Mouse (Mus musculus) forebrain, embryonic 13.5 days (tissue): ENCODE data around the gene Dop1b. TPM values are rescaled to one million over a fixed set of nuclear protein-coding genes. Genes with fewer than 3 reads are reported as not detected.

Experiments used
- ATAC-seq: fragments of 200-750 bp; cut with Nextera tagmentation; 2 replicates; pipeline ENCODE4 v1.8.0; 2017
- H3K27ac ChIP-seq: fragments of 300-500 bp; sonication (generic); 2 replicates; pipeline ENCODE4 v1.5.1; 2015; ENCODE audit warnings: inconsistent platforms, mild to moderate bottlenecking, moderate library complexity
- H3K27me3 ChIP-seq: fragments of 300-500 bp; sonication (generic); 2 replicates; pipeline ENCODE4 v1.6.1; 2015; ENCODE audit warnings: mild to moderate bottlenecking, inconsistent platforms
- H3K36me3 ChIP-seq: fragments of 300-500 bp; sonication (generic); 2 replicates; pipeline ENCODE4 v1.6.1; 2015; ENCODE audit warnings: mild to moderate bottlenecking, inconsistent platforms; ENCODE audit not compliant: poor library complexity, severe bottlenecking
- H3K4me1 ChIP-seq: fragments of 300-500 bp; sonication (generic); 2 replicates; pipeline ENCODE4 v1.6.1; 2015; ENCODE audit warnings: inconsistent platforms
- H3K4me2 ChIP-seq: fragments of 300-500 bp; sonication (generic); 2 replicates; pipeline ENCODE4 v1.6.1; 2015; ENCODE audit warnings: inconsistent platforms, mild to moderate bottlenecking, moderate library complexity
- H3K4me3 ChIP-seq: fragments of 300-500 bp; sonication (generic); 2 replicates; pipeline ENCODE4 v1.5.1; 2015; ENCODE audit warnings: mild to moderate bottlenecking, inconsistent platforms
- H3K9ac ChIP-seq: fragments of 300-500 bp; sonication (generic); 2 replicates; pipeline ENCODE4 v1.6.1; 2015; ENCODE audit warnings: mild to moderate bottlenecking, inconsistent platforms
- H3K9me3 ChIP-seq: fragments of 300-500 bp; sonication (generic); replicated peaks from 2 replicates; pipeline ENCODE4 v1.6.1; 2016; ENCODE audit warnings: inconsistent platforms
- WGBS: fragments of 180-500 bp; shearing (Covaris S2); methylation state at CpG from one replicate; pipeline ENCODE4 v1.1.7; 2015; 5-methylcytosine and 5-hydroxymethylcytosine counted together
- polyA plus RNA-seq: library from polyadenylated mRNA; unstranded; fragments of >200 nt; fragmentation: Nextera tagmentation; extraction: Ambion mirVana; gene quantifications from 2 replicates; pipeline ENCODE4 v1.2.1, GENCODE M21; 2015

Dop1b gene
- polyA plus RNA-seq, 1 experiment from 2014 or later, result 17.1 TPM

DNA sequence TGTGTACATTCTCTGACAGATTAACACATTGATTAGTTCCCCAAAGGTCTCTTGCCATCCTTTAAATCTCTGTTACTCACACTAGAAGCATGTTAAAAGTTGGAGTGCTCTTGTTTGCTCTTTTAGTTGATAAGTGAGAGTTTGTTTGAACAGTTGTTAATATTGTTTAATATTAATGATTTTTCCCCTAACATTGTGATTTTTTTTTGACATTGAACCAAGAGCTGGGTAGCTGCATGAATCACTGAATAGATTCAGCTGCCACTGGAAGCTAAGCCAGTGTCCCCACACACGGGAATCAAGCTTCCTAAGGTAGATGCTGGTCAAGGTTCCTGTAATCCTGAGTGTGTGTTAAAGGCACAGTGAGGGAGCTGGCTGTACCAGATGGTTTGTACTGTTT is 31.2 kb downstream of the Dop1b start:
- no peaks in the 10 kb centered on the region for H3K9me3 ChIP-seq
- H3K4me2 ChIP-seq, result no peak overlapping the region
- WGBS, result 67% methylated on average over 1 of the region's 1 CpGs
- H3K27ac ChIP-seq, result no peak overlapping the region
- no peaks in the 10 kb centered on the region for H3K4me1 ChIP-seq
- H3K4me3 ChIP-seq, result no peak overlapping the region
- ATAC-seq, result no peak
- H3K27me3 ChIP-seq, result no peaks in the 10 kb centered on the region
- H3K9ac ChIP-seq, result no peak overlapping the region
- peaks cover 12% of the 10 kb centered on the region for H3K36me3 ChIP-seq

DNA sequence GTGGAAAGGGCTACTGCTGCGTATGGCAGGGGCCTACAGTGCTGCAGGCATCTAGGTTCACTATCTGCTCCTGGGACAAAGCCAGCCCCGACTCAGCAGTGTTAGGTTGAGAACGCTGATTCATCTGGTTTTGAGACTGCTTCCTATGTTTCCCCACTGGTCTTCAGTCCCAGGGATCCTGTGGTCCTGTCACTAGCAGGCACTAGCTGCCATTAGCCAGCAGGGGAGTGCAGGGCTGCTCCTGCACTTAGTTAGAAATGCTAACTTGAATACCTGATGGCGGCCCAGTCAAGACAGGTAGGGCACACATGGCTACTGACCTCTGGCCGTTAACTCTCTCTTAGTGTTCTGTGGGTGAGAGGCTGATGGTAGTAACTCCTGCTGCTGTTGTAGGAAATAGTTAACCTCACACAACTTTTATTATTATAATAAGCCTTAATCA is 32.4 kb downstream of the Dop1b start:
- no peak overlapping the region for H3K27ac ChIP-seq
- no peak overlapping the region for H3K4me3 ChIP-seq
- 69% methylated on average over 5 of the region's 5 CpGs for WGBS
- no peaks in the 10 kb centered on the region for H3K27me3 ChIP-seq
- H3K9me3 ChIP-seq, result no peaks in the 10 kb centered on the region
- peaks cover 12% of the 10 kb centered on the region for H3K36me3 ChIP-seq
- no peak overlapping the region for H3K4me2 ChIP-seq
- ATAC-seq, result no peak
- H3K9ac ChIP-seq, result no peak overlapping the region
- no peaks in the 10 kb centered on the region for H3K4me1 ChIP-seq

DNA sequence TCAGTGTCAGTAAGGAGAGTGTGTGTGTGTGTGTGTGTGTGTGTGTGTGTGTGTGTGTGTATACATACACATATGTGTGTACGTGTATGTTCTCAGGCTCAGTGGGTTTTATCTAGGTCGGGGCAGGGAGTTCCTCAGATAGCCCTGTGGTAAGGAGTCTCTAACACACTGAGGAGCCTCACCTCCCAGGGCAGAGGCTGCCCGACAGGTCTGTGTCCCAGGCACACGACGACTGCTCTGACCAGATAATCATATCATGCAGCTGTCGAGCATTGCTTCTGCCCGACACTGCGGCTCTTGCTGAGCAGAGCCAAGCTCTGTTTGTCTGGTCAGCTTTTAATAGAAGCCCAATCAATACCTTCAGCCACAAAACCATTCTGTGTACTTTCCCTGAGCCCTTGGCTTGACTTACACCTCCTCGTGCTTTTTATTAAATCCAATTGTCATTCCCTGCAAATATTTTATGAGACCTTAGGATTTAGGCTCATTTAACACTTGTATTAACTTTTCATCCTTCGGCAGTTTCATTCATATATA is 33.2 kb downstream of the Dop1b start:
- WGBS, result 86% methylated on average over 10 of the region's 10 CpGs
- H3K4me2 ChIP-seq, result no peak overlapping the region
- H3K27ac ChIP-seq, result no peak overlapping the region
- no peaks in the 10 kb centered on the region for H3K27me3 ChIP-seq
- no peaks in the 10 kb centered on the region for H3K9me3 ChIP-seq
- H3K36me3 ChIP-seq, result peaks cover 4% of the 10 kb centered on the region
- H3K4me1 ChIP-seq, result no peaks in the 10 kb centered on the region
- H3K4me3 ChIP-seq, result no peak overlapping the region
- H3K9ac ChIP-seq, result no peak overlapping the region
- ATAC-seq, result no peak

DNA sequence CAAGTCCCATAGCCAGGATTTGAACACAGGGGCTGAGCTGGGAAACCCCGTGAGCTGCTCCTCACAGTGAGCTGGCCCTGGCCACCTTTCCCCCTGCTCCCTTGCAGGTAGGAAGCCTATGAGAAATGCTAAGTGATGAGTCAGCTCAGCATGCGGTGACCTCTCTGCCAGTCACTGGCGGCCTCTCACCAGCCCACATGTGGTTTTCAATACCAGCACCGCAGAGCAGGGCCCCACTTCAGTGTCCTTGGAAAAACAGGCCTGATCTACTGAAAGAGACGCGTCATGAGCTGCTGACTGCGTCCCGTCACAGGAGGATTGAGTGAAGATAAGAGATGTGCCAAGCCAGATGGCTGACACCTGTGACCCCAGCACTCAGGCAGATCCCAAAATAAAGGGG is 34.7 kb downstream of the Dop1b start:
- ATAC-seq, result no peak
- no peak overlapping the region for H3K4me2 ChIP-seq
- H3K9ac ChIP-seq, result no peak overlapping the region
- no peaks in the 10 kb centered on the region for H3K9me3 ChIP-seq
- H3K36me3 ChIP-seq, result no peaks in the 10 kb centered on the region; the same call in 1 of the 2 replicates
- H3K4me1 ChIP-seq, result no peaks in the 10 kb centered on the region
- WGBS, result 87% methylated on average over 8 of the region's 8 CpGs
- H3K27ac ChIP-seq, result no peak overlapping the region
- no peaks in the 10 kb centered on the region for H3K27me3 ChIP-seq
- no peak overlapping the region for H3K4me3 ChIP-seq

DNA sequence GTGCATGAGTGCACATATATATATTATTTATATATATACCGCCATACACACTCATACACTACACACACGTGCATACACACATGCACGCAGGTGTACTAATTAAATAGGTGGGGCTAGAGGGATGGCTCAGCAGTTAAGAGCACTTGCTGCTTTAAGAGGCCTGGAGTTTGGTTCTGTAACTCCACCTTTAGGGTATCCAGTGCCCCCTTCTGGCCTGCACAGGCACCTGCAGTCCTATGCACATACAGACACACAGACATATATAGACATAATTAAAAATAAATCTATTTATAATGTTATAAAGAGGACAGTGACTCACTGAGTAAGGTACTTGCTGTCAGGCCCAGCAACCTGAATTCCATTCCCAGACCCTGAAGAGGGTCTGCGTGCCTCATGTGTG is 35.3 kb downstream of the Dop1b start:
- Histone ChIP-seq H3K4me2 (no peak overlapping the region), H3K36me3 (peaks cover 3% of the 10 kb centered on the region; the same call in 1 of the 2 replicates), H3K9ac (no peak overlapping the region), H3K9me3 (no peaks in the 10 kb centered on the region), H3K4me1 (no peaks in the 10 kb centered on the region), H3K4me3 (no peak overlapping the region), H3K27me3 (no peaks in the 10 kb centered on the region), H3K27ac (no peak overlapping the region)
- WGBS, result over 99% methylated on average over 4 of the region's 4 CpGs
- ATAC-seq, result no peak

DNA sequence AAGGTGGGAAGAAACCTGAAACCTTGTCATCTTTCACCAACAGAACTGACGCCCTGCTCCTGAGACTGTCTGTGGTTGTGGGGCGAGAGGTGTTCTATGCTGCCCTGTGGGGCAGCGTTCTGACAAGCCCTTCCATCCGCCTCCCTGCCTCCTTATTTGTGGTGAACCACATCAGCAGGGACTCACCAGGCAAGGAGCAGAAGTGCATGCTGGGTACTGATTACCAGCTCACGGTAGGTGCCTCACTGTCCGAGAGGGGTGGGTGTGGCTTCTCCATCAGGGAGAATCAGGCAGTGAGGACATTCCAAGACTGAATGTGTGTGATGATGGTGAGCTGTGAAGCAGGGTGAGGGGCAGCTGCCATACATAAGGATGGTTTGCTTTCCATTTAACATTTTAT is 35.7 kb downstream of the Dop1b start:
- H3K4me1 ChIP-seq, result no peaks in the 10 kb centered on the region
- no peak overlapping the region for H3K9ac ChIP-seq
- H3K4me3 ChIP-seq, result no peak overlapping the region
- H3K27me3 ChIP-seq, result no peaks in the 10 kb centered on the region
- WGBS, result 78% methylated on average over 6 of the region's 6 CpGs
- no peak overlapping the region for H3K27ac ChIP-seq
- peaks cover 3% of the 10 kb centered on the region; the same call in 1 of the 2 replicates for H3K36me3 ChIP-seq
- no peaks in the 10 kb centered on the region for H3K9me3 ChIP-seq
- no peak overlapping the region for H3K4me2 ChIP-seq
- no peak for ATAC-seq

DNA sequence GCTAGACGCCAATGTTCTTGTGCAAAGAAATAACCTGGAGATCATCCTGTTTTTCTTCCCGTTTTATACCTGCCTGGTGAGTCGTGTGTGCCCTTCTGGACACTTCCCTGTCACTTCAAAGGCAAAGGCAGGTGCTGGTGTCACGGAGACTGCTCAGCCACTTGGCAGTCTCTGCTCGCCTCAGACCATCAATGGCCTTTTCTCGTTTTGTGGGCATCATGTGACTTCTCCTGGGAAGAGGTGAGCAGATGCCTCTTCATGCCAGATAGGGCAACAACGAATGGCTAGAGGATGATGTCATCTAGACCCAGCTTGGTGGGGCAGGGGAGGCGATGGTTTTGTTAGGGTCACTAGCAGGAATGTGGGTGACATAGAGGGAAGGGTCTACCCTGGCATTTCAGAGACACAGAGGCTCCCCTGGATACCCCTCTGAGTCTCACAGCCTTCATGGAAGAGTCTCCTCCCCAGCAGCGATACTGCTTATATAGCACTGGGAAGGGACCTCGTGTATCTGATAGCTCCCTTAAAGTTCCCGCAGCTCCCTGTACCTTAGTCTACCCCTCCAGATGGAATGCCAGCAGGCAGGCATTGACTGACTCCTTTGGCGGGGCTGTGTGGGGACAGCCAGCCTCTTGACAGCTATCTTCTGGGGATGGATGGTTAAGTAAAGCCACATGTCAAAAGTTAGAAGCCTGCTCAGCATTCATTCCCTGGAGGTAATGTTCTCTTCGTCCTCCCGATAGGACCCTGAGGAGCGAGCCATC is 37.6 kb downstream of the Dop1b start:
- 83% methylated on average over 15 of the region's 15 CpGs for WGBS
- Histone ChIP-seq H3K27me3 (no peaks in the 10 kb centered on the region), H3K9me3 (no peaks in the 10 kb centered on the region), H3K4me3 (no peak overlapping the region), H3K9ac (no peak overlapping the region), H3K4me1 (no peaks in the 10 kb centered on the region), H3K27ac (no peak overlapping the region), H3K4me2 (no peak overlapping the region), H3K36me3 (peaks cover 18% of the 10 kb centered on the region)
- ATAC-seq, result no peak

DNA sequence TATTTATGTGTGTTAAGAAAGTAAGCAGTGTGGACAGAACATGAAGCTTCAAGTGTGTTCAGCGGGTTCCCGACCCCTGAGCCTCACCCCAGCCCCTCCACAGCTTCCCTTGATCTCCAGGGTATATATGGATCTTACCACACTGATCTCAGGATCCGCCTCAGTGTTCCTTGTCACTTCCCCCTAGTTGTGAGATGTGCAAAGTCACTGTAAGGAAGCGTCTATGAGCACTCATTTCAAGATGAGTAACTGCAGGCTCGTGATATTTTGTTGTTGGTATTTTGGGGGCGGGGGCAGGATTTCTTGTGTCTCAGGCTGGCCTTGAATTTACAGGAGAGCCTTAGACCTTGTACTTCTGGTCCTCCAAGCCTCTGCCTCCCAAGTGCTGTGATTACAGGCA is 38.8 kb downstream of the Dop1b start:
- Histone ChIP-seq H3K4me1 (no peaks in the 10 kb centered on the region), H3K9ac (no peak overlapping the region), H3K27ac (no peak overlapping the region), H3K27me3 (no peaks in the 10 kb centered on the region), H3K4me3 (no peak overlapping the region), H3K4me2 (no peak overlapping the region), H3K9me3 (no peaks in the 10 kb centered on the region), H3K36me3 (peaks cover 27% of the 10 kb centered on the region)
- ATAC-seq, result no peak
- 87% methylated on average over 6 of the region's 6 CpGs for WGBS

DNA sequence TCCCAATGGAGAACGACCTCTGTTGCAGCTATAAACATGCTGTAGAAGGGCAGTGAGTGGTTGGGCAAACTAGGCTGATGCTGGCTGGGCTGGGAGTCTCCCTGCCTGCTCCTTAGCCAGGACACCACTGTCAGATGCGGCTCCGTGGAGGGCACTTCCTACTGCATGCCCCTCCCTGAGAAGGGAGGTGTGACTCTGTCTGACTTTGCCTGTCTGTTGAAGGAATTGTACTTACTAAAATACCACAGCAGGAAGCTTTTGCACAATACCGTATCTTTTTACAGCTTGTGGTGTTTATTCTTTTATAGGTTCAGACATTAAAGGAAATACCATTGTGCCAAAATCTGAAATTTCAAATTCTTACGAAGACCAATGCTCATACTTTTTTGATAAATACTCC is 40.1 kb downstream of the Dop1b start:
- no peaks in the 10 kb centered on the region for H3K9me3 ChIP-seq
- H3K4me1 ChIP-seq, result no peaks in the 10 kb centered on the region
- no peaks in the 10 kb centered on the region for H3K27me3 ChIP-seq
- no peak for ATAC-seq
- no peak overlapping the region for H3K9ac ChIP-seq
- H3K27ac ChIP-seq, result no peak overlapping the region
- H3K4me2 ChIP-seq, result no peak overlapping the region
- WGBS, result 69% methylated on average over 5 of the region's 5 CpGs
- peaks cover 34% of the 10 kb centered on the region for H3K36me3 ChIP-seq
- no peak overlapping the region for H3K4me3 ChIP-seq

DNA sequence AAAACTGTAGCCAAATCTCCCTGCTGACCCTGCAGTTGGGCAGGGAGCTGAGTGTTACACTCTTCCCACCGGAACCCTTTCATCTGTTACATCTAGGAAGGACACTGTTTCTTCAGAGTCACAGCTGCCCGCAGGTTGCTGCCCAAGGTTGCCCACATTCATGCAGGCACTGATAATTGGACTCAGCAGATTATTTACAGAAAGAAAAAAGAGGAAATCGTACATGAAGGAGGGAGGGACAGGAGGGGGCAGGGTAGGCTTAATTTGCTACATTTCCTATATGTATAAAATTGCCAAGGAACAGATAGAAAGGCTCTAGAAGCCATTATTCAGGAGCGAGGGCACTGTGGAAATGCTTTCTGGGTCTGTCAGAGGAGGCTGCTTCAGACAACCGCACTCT is 44.9 kb downstream of the Dop1b start:
- H3K27me3 ChIP-seq, result no peaks in the 10 kb centered on the region
- ATAC-seq, result no peak
- H3K4me3 ChIP-seq, result no peak overlapping the region
- no peak overlapping the region for H3K9ac ChIP-seq
- 90% methylated on average over 5 of the region's 5 CpGs for WGBS
- H3K4me2 ChIP-seq, result no peak overlapping the region
- H3K9me3 ChIP-seq, result no peaks in the 10 kb centered on the region
- no peaks in the 10 kb centered on the region for H3K4me1 ChIP-seq
- H3K27ac ChIP-seq, result no peak overlapping the region
- peaks cover 72% of the 10 kb centered on the region for H3K36me3 ChIP-seq

DNA sequence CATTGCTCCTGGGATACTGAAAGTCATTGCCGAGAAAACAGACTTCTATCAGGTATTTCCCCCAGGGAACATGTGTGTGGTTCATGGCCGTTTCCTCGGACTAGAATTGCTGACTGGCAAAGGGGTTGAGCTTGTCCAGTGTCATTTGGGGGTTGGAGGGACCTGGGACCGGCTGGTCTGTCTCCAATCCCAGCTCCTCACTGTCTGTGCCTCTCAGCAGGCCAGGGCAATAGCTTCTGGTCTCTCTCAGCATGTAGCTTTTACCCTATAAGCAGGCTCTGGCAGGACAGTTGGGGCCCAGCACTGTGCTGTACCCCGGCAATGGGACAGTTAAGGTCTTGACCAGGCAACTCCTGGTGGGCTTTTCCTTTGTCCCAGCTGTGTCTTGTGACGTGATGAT is 51.7 kb downstream of the Dop1b start:
- Histone ChIP-seq H3K9ac (no peak overlapping the region), H3K36me3 (peaks cover 67% of the 10 kb centered on the region), H3K4me2 (no peak overlapping the region), H3K9me3 (no peaks in the 10 kb centered on the region), H3K27me3 (no peaks in the 10 kb centered on the region), H3K4me1 (no peaks in the 10 kb centered on the region), H3K4me3 (no peak overlapping the region), H3K27ac (no peak overlapping the region)
- ATAC-seq, result no peak
- WGBS, result 75% methylated on average over 6 of the region's 6 CpGs

DNA sequence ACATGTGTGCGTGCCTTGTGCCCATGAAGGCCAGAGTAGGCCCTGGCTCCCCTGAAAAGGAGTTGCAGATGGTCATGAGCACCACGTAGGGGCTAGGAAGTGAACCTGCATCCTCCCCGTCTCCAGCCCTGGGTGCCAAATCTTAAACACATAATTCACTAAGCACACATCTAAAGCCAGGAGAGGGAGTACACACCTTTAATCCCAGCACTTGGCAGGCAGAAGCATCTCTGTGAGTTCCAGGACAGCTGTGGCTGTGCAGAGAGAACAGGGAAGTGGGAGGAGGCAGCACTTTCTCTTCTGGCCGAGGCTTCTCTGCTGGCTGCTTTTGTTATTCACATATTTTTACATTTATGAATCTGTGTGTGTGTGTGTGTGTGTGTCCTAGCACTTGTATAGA is 52.9 kb downstream of the Dop1b start:
- Histone ChIP-seq H3K9ac (no peak overlapping the region), H3K27ac (no peak overlapping the region), H3K27me3 (no peaks in the 10 kb centered on the region), H3K4me2 (no peak overlapping the region), H3K36me3 (peaks cover 66% of the 10 kb centered on the region), H3K4me1 (no peaks in the 10 kb centered on the region), H3K4me3 (no peak overlapping the region), H3K9me3 (no peaks in the 10 kb centered on the region)
- WGBS, result 81% methylated on average over 4 of the region's 4 CpGs
- no peak for ATAC-seq

DNA sequence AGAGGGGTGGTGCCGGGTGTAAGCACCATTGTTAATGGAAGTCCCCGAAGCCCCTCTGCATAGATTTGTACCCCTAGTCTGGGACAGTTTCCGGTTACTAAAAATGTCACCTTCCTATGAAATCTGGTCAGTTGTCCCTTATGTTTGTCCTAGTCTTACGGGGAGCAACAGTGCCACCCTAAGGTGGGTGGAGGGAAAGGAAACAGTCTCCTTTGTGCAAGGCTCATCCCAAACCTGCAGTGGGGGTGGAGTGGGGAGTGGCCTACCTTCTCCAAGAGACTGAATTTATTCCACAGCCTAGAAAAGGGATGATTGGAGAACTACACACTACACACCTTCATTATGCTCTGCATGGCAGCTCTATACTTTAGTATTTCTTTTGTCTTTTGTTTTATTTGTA is 55.3 kb downstream of the Dop1b start:
- H3K27me3 ChIP-seq, result no peaks in the 10 kb centered on the region
- no peak overlapping the region for H3K4me3 ChIP-seq
- H3K27ac ChIP-seq, result no peak overlapping the region
- no peak overlapping the region for H3K9ac ChIP-seq
- peaks cover 61% of the 10 kb centered on the region for H3K36me3 ChIP-seq
- H3K4me2 ChIP-seq, result no peak overlapping the region
- no peaks in the 10 kb centered on the region for H3K4me1 ChIP-seq
- no peaks in the 10 kb centered on the region for H3K9me3 ChIP-seq
- 55% methylated on average over 4 of the region's 4 CpGs for WGBS
- no peak for ATAC-seq
